Mouse (Mus musculus): Measurements from ENCODE around the gene Cemip2. TPM values are rescaled to one million over a fixed set of nuclear protein-coding genes. Genes with fewer than 3 reads are reported as not detected.

Cemip2 gene
- polyA plus RNA-seq, 1 experiment from 2014 or later, result 61.4 TPM

- Histone ChIP-seq H3K27me3 (replicated peaks; ENCODE audit: low read depth, poor library complexity, severe bottlenecking) (no peaks in the 10 kb centered on the region), H3K9me3 (no peaks in the 10 kb centered on the region), H3K4me3 (peak overlapping the region; percentile 91), H3K27ac (replicated peaks) (peak overlapping the region; percentile 71), H3K36me3 (replicated peaks) (no peaks in the 10 kb centered on the region), H3K4me1 (peaks cover 85% of the 10 kb centered on the region)
- DNase-seq (ENCODE audit: low spot score), result peak; percentile 34
- 27% methylated on average over 12 of the region's 12 CpGs for WGBS
Observed at GRCm38 (mm10) chr19:21781787-21782432, 3.8 kb downstream of the Cemip2 start.

- no peaks in the 10 kb centered on the region for H3K9me3 ChIP-seq
- peaks cover 86% of the 10 kb centered on the region for H3K4me1 ChIP-seq
- peak overlapping the region; percentile 87; the same call in 1 of the 2 replicates for H3K27ac ChIP-seq (replicated peaks)
- 73% methylated on average over 3 of the region's 3 CpGs for WGBS
- no peak overlapping the region for H3K4me3 ChIP-seq
- DNase-seq (ENCODE audit: low spot score), result no peak
- H3K36me3 ChIP-seq (replicated peaks), result no peaks in the 10 kb centered on the region
- no peaks in the 10 kb centered on the region for H3K27me3 ChIP-seq (replicated peaks; ENCODE audit: low read depth, poor library complexity, severe bottlenecking)
Observed at GRCm38 (mm10) chr19:21783717-21784116, 5.6 kb downstream of the Cemip2 start.

- H3K9me3 ChIP-seq, result no peaks in the 10 kb centered on the region
- peak overlapping the region; percentile 38 for H3K4me3 ChIP-seq
- WGBS, result 10% methylated on average over 8 of the region's 8 CpGs
- H3K4me1 ChIP-seq, result peaks cover 89% of the 10 kb centered on the region
- peak; percentile 74 for DNase-seq (ENCODE audit: low spot score)
- H3K36me3 ChIP-seq (replicated peaks), result no peaks in the 10 kb centered on the region
- no peaks in the 10 kb centered on the region for H3K27me3 ChIP-seq (replicated peaks; ENCODE audit: low read depth, poor library complexity, severe bottlenecking)
- H3K27ac ChIP-seq (replicated peaks), result peak overlapping the region; percentile 87
Observed at GRCm38 (mm10) chr19:21784331-21785131, 6.4 kb downstream of the Cemip2 start.

GRCm38 (mm10) chr19:21785132-21785528, 7.0 kb downstream of the Cemip2 start:
- Histone ChIP-seq H3K4me3 (peak overlapping the region; percentile 38), H3K36me3 (replicated peaks) (no peaks in the 10 kb centered on the region), H3K9me3 (no peaks in the 10 kb centered on the region), H3K27ac (replicated peaks) (peak overlapping the region; percentile 87), H3K4me1 (peaks cover 89% of the 10 kb centered on the region), H3K27me3 (replicated peaks; ENCODE audit: low read depth, poor library complexity, severe bottlenecking) (no peaks in the 10 kb centered on the region)
- 7% methylated on average over 3 of the region's 3 CpGs for WGBS
- DNase-seq (ENCODE audit: low spot score), result peak; percentile 52

GRCm38 (mm10) chr19:21787004-21787480, 8.9 kb downstream of the Cemip2 start:
- Histone ChIP-seq H3K36me3 (replicated peaks) (no peaks in the 10 kb centered on the region), H3K27me3 (replicated peaks; ENCODE audit: low read depth, poor library complexity, severe bottlenecking) (no peaks in the 10 kb centered on the region), H3K4me3 (no peak overlapping the region), H3K4me1 (peaks cover 74% of the 10 kb centered on the region), H3K27ac (replicated peaks) (no peak overlapping the region), H3K9me3 (no peaks in the 10 kb centered on the region)
- 72% methylated on average over 6 of the region's 6 CpGs for WGBS
- DNase-seq (ENCODE audit: low spot score), result no peak

- no peak for DNase-seq (ENCODE audit: low spot score)
- Histone ChIP-seq H3K27ac (replicated peaks) (peak overlapping the region; percentile 70), H3K36me3 (replicated peaks) (peaks cover 17% of the 10 kb centered on the region), H3K4me1 (peaks cover 56% of the 10 kb centered on the region), H3K4me3 (peak overlapping the region; percentile 13; the same call in 1 of the 2 replicates), H3K27me3 (replicated peaks; ENCODE audit: low read depth, poor library complexity, severe bottlenecking) (no peaks in the 10 kb centered on the region), H3K9me3 (no peaks in the 10 kb centered on the region)
- WGBS, result 20% methylated on average over 8 of the region's 8 CpGs
Observed at GRCm38 (mm10) chr19:21788999-21789398, 10.9 kb downstream of the Cemip2 start.

- H3K4me1 ChIP-seq, result peaks cover 50% of the 10 kb centered on the region
- H3K36me3 ChIP-seq (replicated peaks), result peaks cover 24% of the 10 kb centered on the region
- H3K4me3 ChIP-seq, result no peak overlapping the region
- no peaks in the 10 kb centered on the region for H3K27me3 ChIP-seq (replicated peaks; ENCODE audit: low read depth, poor library complexity, severe bottlenecking)
- peak; percentile 43 for DNase-seq (ENCODE audit: low spot score)
- H3K9me3 ChIP-seq, result no peaks in the 10 kb centered on the region
- WGBS, result 36% methylated on average over 6 of the region's 6 CpGs
- H3K27ac ChIP-seq (replicated peaks), result peak overlapping the region; percentile 62
Observed at GRCm38 (mm10) chr19:21789676-21790075, 11.5 kb downstream of the Cemip2 start.

GRCm38 (mm10) chr19:21791386-21791785, 13.2 kb downstream of the Cemip2 start:
- H3K4me3 ChIP-seq, result no peak overlapping the region
- H3K36me3 ChIP-seq (replicated peaks), result peaks cover 41% of the 10 kb centered on the region
- no peaks in the 10 kb centered on the region for H3K27me3 ChIP-seq (replicated peaks; ENCODE audit: low read depth, poor library complexity, severe bottlenecking)
- no peak for DNase-seq (ENCODE audit: low spot score)
- WGBS, result 87% methylated on average over 3 of the region's 3 CpGs
- no peak overlapping the region for H3K27ac ChIP-seq (replicated peaks)
- H3K4me1 ChIP-seq, result peaks cover 32% of the 10 kb centered on the region
- H3K9me3 ChIP-seq, result no peaks in the 10 kb centered on the region

- Histone ChIP-seq H3K27ac (replicated peaks) (no peak overlapping the region), H3K36me3 (replicated peaks) (peaks cover 44% of the 10 kb centered on the region), H3K9me3 (no peaks in the 10 kb centered on the region), H3K4me3 (no peak overlapping the region), H3K4me1 (peaks cover 32% of the 10 kb centered on the region), H3K27me3 (replicated peaks; ENCODE audit: low read depth, poor library complexity, severe bottlenecking) (no peaks in the 10 kb centered on the region)
- DNase-seq (ENCODE audit: low spot score), result no peak
- 80% methylated on average over 4 of the region's 4 CpGs for WGBS
Observed at GRCm38 (mm10) chr19:21791826-21792225, 13.7 kb downstream of the Cemip2 start.

- H3K27ac ChIP-seq (replicated peaks), result no peak overlapping the region
Observed at GRCm38 (mm10) chr19:21792587-21793175, 14.5 kb downstream of the Cemip2 start.

GRCm38 (mm10) chr19:21794569-21794968, 16.4 kb downstream of the Cemip2 start:
- Histone ChIP-seq H3K27ac (replicated peaks) (no peak overlapping the region), H3K27me3 (replicated peaks; ENCODE audit: low read depth, poor library complexity, severe bottlenecking) (no peaks in the 10 kb centered on the region), H3K9me3 (no peaks in the 10 kb centered on the region), H3K4me3 (no peak overlapping the region), H3K4me1 (peaks cover 17% of the 10 kb centered on the region), H3K36me3 (replicated peaks) (peaks cover 70% of the 10 kb centered on the region)
- DNase-seq (ENCODE audit: low spot score), result no peak
- WGBS, result 96% methylated on average over 3 of the region's 3 CpGs

More at GRCm38 (mm10) chr19:21792587-21793175, 14.5 kb downstream of the Cemip2 start:
- Histone ChIP-seq H3K27me3 (replicated peaks; ENCODE audit: low read depth, poor library complexity, severe bottlenecking) (no peaks in the 10 kb centered on the region), H3K36me3 (replicated peaks) (peaks cover 51% of the 10 kb centered on the region), H3K9me3 (no peaks in the 10 kb centered on the region), H3K4me1 (peaks cover 25% of the 10 kb centered on the region), H3K4me3 (no peak overlapping the region)
- 92% methylated on average over 26 of the region's 26 CpGs for WGBS
- DNase-seq (ENCODE audit: low spot score), result no peak

- WGBS, result 87% methylated on average over 5 of the region's 5 CpGs
- Histone ChIP-seq H3K36me3 (replicated peaks) (peaks cover 87% of the 10 kb centered on the region), H3K9me3 (no peaks in the 10 kb centered on the region), H3K27ac (replicated peaks) (no peak overlapping the region), H3K4me1 (peaks cover 12% of the 10 kb centered on the region), H3K4me3 (no peak overlapping the region), H3K27me3 (replicated peaks; ENCODE audit: low read depth, poor library complexity, severe bottlenecking) (no peaks in the 10 kb centered on the region)
- no peak for DNase-seq (ENCODE audit: low spot score)
Observed at GRCm38 (mm10) chr19:21796333-21796732, 18.2 kb downstream of the Cemip2 start.

All from embryonic facial prominence, embryonic 10.5 days (tissue).